Mouse (Mus musculus): ENCODE data around the gene Trir.

The Trir gene

GRCm38 (mm10) chr8:84990349-84990748, 36.3 kb upstream of the Trir start, which contains the start of gene Hook2:
Gene Hook2 (plus strand): TSS chr8:84990603.
- in situ Hi-C loops (cut with MboI; ENCODE audit: low pct_unique_long_range_greater_than_20kb in 1 of 2, low sequenced_read_pairs in 2 of 2, unreplicated experiment in 1 of 2) = no loop called here

GRCm38 (mm10) chr8:84990836-84991235, 35.8 kb upstream of the Trir start:
- in situ Hi-C loops (cut with MboI; ENCODE audit: low pct_unique_long_range_greater_than_20kb in 1 of 2, low sequenced_read_pairs in 2 of 2, unreplicated experiment in 1 of 2) = no loop called here

GRCm38 (mm10) chr8:84994375-84994774, 32.2 kb upstream of the Trir start:
- in situ Hi-C loops (cut with MboI; ENCODE audit: low pct_unique_long_range_greater_than_20kb in 1 of 2, low sequenced_read_pairs in 2 of 2, unreplicated experiment in 1 of 2) = no loop called here

GRCm38 (mm10) chr8:84995680-84996079, 30.9 kb upstream of the Trir start:
- in situ Hi-C loops (cut with MboI; ENCODE audit: low pct_unique_long_range_greater_than_20kb in 1 of 2, low sequenced_read_pairs in 2 of 2, unreplicated experiment in 1 of 2) = no loop called here

GRCm38 (mm10) chr8:84996978-84997377, 29.6 kb upstream of the Trir start:
- in situ Hi-C loops (cut with MboI; ENCODE audit: low pct_unique_long_range_greater_than_20kb in 1 of 2, low sequenced_read_pairs in 2 of 2, unreplicated experiment in 1 of 2) = no loop called here

- in situ Hi-C loops (cut with MboI; ENCODE audit: low pct_unique_long_range_greater_than_20kb in 1 of 2, low sequenced_read_pairs in 2 of 2, unreplicated experiment in 1 of 2) = no loop called here
Observed at GRCm38 (mm10) chr8:84997649-84998295, 28.9 kb upstream of the Trir start.

- in situ Hi-C loops (cut with MboI; ENCODE audit: low pct_unique_long_range_greater_than_20kb in 1 of 2, low sequenced_read_pairs in 2 of 2, unreplicated experiment in 1 of 2) = no loop called here
Observed at GRCm38 (mm10) chr8:85007686-85008085, 18.9 kb upstream of the Trir start.

- in situ Hi-C loops (cut with MboI; ENCODE audit: low pct_unique_long_range_greater_than_20kb in 1 of 2, low sequenced_read_pairs in 2 of 2, unreplicated experiment in 1 of 2) = no loop called here
Observed at GRCm38 (mm10) chr8:85011242-85011641, 15.4 kb upstream of the Trir start.

GRCm38 (mm10) chr8:85013230-85013840, 13.3 kb upstream of the Trir start:
- in situ Hi-C loops (cut with MboI; ENCODE audit: low pct_unique_long_range_greater_than_20kb in 1 of 2, low sequenced_read_pairs in 2 of 2, unreplicated experiment in 1 of 2) = no loop called here

- in situ Hi-C loops (cut with MboI; ENCODE audit: low pct_unique_long_range_greater_than_20kb in 1 of 2, low sequenced_read_pairs in 2 of 2, unreplicated experiment in 1 of 2) = no loop called here
Observed at GRCm38 (mm10) chr8:85014431-85014830, 12.2 kb upstream of the Trir start, which contains the start of gene Best2. Gene Best2 (minus strand): TSS chr8:85014531.

GRCm38 (mm10) chr8:85016724-85017123, 9.9 kb upstream of the Trir start:
- in situ Hi-C loops (cut with MboI; ENCODE audit: low pct_unique_long_range_greater_than_20kb in 1 of 2, low sequenced_read_pairs in 2 of 2, unreplicated experiment in 1 of 2) = no loop called here

- in situ Hi-C loops (cut with MboI; ENCODE audit: low pct_unique_long_range_greater_than_20kb in 1 of 2, low sequenced_read_pairs in 2 of 2, unreplicated experiment in 1 of 2) = no loop called here
Observed at GRCm38 (mm10) chr8:85017209-85017608, 9.4 kb upstream of the Trir start.

GRCm38 (mm10) chr8:85021514-85022055, 5.0 kb upstream of the Trir start:
- in situ Hi-C loops (cut with MboI; ENCODE audit: low pct_unique_long_range_greater_than_20kb in 1 of 2, low sequenced_read_pairs in 2 of 2, unreplicated experiment in 1 of 2) = no loop called here

- in situ Hi-C loops (cut with MboI; ENCODE audit: low pct_unique_long_range_greater_than_20kb in 1 of 2, low sequenced_read_pairs in 2 of 2, unreplicated experiment in 1 of 2) = no loop called here
Observed at GRCm38 (mm10) chr8:85023846-85024245, 2.8 kb upstream of the Trir start.

- in situ Hi-C loops (cut with MboI; ENCODE audit: low pct_unique_long_range_greater_than_20kb in 1 of 2, low sequenced_read_pairs in 2 of 2, unreplicated experiment in 1 of 2) = no loop called here
Observed at GRCm38 (mm10) chr8:85025098-85025932, 1.3 kb upstream of the Trir start, which contains the start of gene Asna1. Gene Asna1 (minus strand): TSS chr8:85025281.

GRCm38 (mm10) chr8:85027516-85027855, 863 bp downstream of the Trir start:
- in situ Hi-C loops (cut with MboI; ENCODE audit: low pct_unique_long_range_greater_than_20kb in 1 of 2, low sequenced_read_pairs in 2 of 2, unreplicated experiment in 1 of 2) = no loop called here

- in situ Hi-C loops (cut with MboI; ENCODE audit: low pct_unique_long_range_greater_than_20kb in 1 of 2, low sequenced_read_pairs in 2 of 2, unreplicated experiment in 1 of 2) = no loop called here
Observed at GRCm38 (mm10) chr8:85027922-85028321, 1.3 kb downstream of the Trir start.

GRCm38 (mm10) chr8:85029271-85029670, 2.6 kb downstream of the Trir start:
- in situ Hi-C loops (cut with MboI; ENCODE audit: low pct_unique_long_range_greater_than_20kb in 1 of 2, low sequenced_read_pairs in 2 of 2, unreplicated experiment in 1 of 2) = no loop called here

GRCm38 (mm10) chr8:85032622-85033311, 6.1 kb downstream of the Trir start:
- in situ Hi-C loops (cut with MboI; ENCODE audit: low pct_unique_long_range_greater_than_20kb in 1 of 2, low sequenced_read_pairs in 2 of 2, unreplicated experiment in 1 of 2) = no loop called here
